Mouse (Mus musculus): Measurements from ENCODE around the gene Tesmin. TPM values are rescaled to one million over a fixed set of nuclear protein-coding genes. Genes with fewer than 3 reads are reported as not detected.

Gene Tesmin
- polyA plus RNA-seq, 1 experiment from 2014 or later, result 1.5 TPM

DNA sequence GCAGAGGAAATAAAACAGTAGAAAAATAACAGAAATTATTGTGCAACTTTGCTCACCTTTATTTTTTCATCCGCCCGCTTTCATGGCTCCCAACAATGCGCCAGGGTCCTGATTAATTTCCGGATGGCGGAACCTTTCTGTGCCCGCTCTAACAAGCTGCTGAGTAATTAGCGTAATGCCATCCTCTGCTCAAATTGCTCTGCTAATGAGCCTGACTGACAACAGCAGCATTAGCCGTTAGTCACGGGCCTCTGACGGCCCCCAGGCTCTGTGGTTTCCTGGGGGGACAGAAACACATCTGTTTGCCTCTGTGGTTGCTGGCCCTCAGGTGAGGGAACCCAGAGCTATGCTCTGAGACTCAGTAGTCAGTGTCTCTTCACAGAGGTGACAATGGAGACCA, 52.4 kb downstream of the Tesmin start:
- Histone ChIP-seq H3K4me2 (ENCODE audit: low read depth, low read length) (no peak overlapping the region; the same call in 1 of the 2 replicates), H3K27ac (ENCODE audit: low read length) (peak overlapping the region; percentile 41; the same call in 1 of the 2 replicates), H3K27me3 (ENCODE audit: control insufficient read depth, insufficient read depth, low read length) (peaks cover 2% of the 10 kb centered on the region), H3K4me3 (ENCODE audit: low read length) (peak overlapping the region; percentile 15; the same call in 1 of the 2 replicates), H3K4me1 (ENCODE audit: control insufficient read depth, insufficient read depth, low read length) (no peaks in the 10 kb centered on the region), H3K9me3 (replicated peaks; ENCODE audit: control insufficient read depth, low read length) (no peaks in the 10 kb centered on the region), H3K9ac (ENCODE audit: low read length) (no peak overlapping the region), H3K36me3 (ENCODE audit: control insufficient read depth, insufficient read depth) (no peaks in the 10 kb centered on the region)
- no peak for ATAC-seq (replicated peaks; ENCODE audit: extremely low read depth, insufficient read depth, low FRiP score)
- 66% methylated on average over 10 of the region's 10 CpGs for WGBS

DNA sequence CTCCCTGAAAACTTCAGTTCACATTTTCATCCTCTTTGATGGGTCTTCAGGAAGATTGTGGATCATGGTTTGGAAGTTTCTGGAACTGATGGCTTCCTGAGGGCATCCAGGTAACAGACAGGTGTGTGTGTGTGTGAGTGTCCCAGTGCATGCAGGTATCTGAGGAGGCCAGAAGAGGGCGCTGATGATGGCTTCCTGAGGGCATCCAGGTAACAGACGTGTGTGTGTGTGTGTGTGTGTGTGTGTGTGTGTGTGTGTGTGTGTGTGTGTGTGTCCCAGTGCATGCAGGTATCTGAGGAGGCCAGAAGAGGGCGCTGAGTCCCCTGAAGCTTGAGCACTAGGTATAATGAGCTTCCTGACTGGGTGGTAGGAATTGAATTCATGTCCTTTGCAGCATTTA, 58.7 kb downstream of the Tesmin start:
- Histone ChIP-seq H3K27me3 (ENCODE audit: control insufficient read depth, insufficient read depth, low read length) (no peaks in the 10 kb centered on the region), H3K9ac (ENCODE audit: low read length) (no peak overlapping the region), H3K9me3 (replicated peaks; ENCODE audit: control insufficient read depth, low read length) (no peaks in the 10 kb centered on the region), H3K27ac (ENCODE audit: low read length) (no peak overlapping the region), H3K36me3 (ENCODE audit: control insufficient read depth, insufficient read depth) (no peaks in the 10 kb centered on the region), H3K4me1 (ENCODE audit: control insufficient read depth, insufficient read depth, low read length) (peaks cover 10% of the 10 kb centered on the region), H3K4me2 (ENCODE audit: low read depth, low read length) (no peak overlapping the region), H3K4me3 (ENCODE audit: low read length) (no peak overlapping the region)
- ATAC-seq (replicated peaks; ENCODE audit: extremely low read depth, insufficient read depth, low FRiP score), result no peak
- 58% methylated on average over 3 of the region's 3 CpGs for WGBS

DNA sequence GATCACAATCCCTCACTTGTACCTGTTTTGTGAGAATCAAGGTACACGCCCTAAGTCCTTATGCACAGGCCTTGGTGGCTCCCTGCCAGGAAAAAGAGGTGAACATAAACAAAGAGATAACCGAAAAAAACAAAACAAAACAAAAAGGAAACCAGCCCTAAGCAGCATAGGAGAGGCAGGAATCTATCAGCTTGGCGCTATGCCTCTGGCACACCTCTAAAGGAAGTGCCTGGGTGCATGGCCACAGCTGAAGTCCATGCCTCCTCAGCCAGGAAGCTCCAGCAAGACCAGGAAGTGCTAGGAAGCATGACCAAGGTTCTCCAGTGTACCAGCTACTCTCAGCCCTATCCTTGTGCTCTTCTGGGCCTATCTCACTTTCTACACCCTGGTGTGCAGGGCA, 60.6 kb downstream of the Tesmin start:
- WGBS, result 58% methylated on average over 3 of the region's 3 CpGs
- peaks cover 1% of the 10 kb centered on the region for H3K36me3 ChIP-seq (ENCODE audit: control insufficient read depth, insufficient read depth)

DNA sequence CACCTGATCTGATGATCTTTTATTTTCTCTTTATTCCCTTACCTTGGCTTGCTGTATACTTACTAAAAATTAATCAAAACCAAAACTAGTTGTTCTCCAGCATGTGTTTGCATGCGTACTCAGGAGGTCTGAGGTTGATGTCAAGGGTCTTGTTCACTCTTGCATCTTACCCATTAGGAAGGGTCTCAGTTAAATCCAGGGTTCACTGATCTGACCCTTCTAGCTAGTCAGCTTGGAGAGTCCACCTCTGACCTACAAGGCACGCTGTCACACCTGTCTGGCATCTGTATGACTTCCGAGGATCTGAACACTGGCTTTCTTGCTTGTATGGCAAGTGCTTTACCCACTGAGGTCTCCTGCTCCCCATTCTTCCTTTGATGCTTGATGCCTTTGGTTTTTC, 62.1 kb downstream of the Tesmin start:
- ATAC-seq (replicated peaks; ENCODE audit: extremely low read depth, insufficient read depth, low FRiP score), result no peak
- 76% methylated on average over 3 of the region's 3 CpGs for WGBS

More for the DNA sequence above, 60.6 kb downstream of the Tesmin start:
- Histone ChIP-seq H3K27me3 (ENCODE audit: control insufficient read depth, insufficient read depth, low read length) (no peaks in the 10 kb centered on the region), H3K27ac (ENCODE audit: low read length) (peak overlapping the region; percentile 38; the same call in 1 of the 2 replicates), H3K4me1 (ENCODE audit: control insufficient read depth, insufficient read depth, low read length) (peaks cover 10% of the 10 kb centered on the region), H3K4me3 (ENCODE audit: low read length) (no peak overlapping the region), H3K9ac (ENCODE audit: low read length) (no peak overlapping the region), H3K4me2 (ENCODE audit: low read depth, low read length) (no peak overlapping the region), H3K9me3 (replicated peaks; ENCODE audit: control insufficient read depth, low read length) (no peaks in the 10 kb centered on the region)
- no peak for ATAC-seq (replicated peaks; ENCODE audit: extremely low read depth, insufficient read depth, low FRiP score)

DNA sequence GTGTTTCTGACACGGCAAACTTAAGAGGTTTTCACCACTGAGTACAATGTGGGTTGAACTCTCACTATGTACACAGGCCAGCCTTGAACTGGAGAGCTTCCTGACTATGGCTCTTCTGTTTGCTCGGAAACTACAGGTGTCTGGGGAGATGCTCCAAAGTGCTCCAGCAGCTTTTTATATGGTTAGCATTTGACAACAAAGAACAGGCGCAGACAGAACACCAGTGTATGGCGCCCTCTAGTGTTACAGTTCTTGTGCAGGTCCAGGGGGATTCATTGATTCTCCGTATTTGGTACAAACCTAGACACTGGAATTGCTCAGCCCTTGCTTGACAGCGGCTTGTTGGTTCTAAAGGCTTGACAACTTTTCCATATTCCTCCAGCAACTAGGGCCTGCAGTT, 62.5 kb downstream of the Tesmin start:
- 20% methylated on average over 6 of the region's 6 CpGs for WGBS
- H3K36me3 ChIP-seq (ENCODE audit: control insufficient read depth, insufficient read depth), result peaks cover 20% of the 10 kb centered on the region
- ATAC-seq (replicated peaks; ENCODE audit: extremely low read depth, insufficient read depth, low FRiP score), result no peak
- peak overlapping the region; percentile 32; the same call in 1 of the 2 replicates for H3K27ac ChIP-seq (ENCODE audit: low read length)
- no peaks in the 10 kb centered on the region for H3K9me3 ChIP-seq (replicated peaks; ENCODE audit: control insufficient read depth, low read length)
- H3K4me3 ChIP-seq (ENCODE audit: low read length), result no peak overlapping the region
- peaks cover 10% of the 10 kb centered on the region for H3K4me1 ChIP-seq (ENCODE audit: control insufficient read depth, insufficient read depth, low read length)
- H3K4me2 ChIP-seq (ENCODE audit: low read depth, low read length), result no peak overlapping the region
- no peaks in the 10 kb centered on the region for H3K27me3 ChIP-seq (ENCODE audit: control insufficient read depth, insufficient read depth, low read length)
- H3K9ac ChIP-seq (ENCODE audit: low read length), result no peak overlapping the region

More for the DNA sequence above, 62.1 kb downstream of the Tesmin start:
- Histone ChIP-seq H3K27ac (ENCODE audit: low read length) (no peak overlapping the region), H3K27me3 (ENCODE audit: control insufficient read depth, insufficient read depth, low read length) (no peaks in the 10 kb centered on the region), H3K4me3 (ENCODE audit: low read length) (no peak overlapping the region), H3K4me2 (ENCODE audit: low read depth, low read length) (no peak overlapping the region), H3K36me3 (ENCODE audit: control insufficient read depth, insufficient read depth) (peaks cover 16% of the 10 kb centered on the region), H3K4me1 (ENCODE audit: control insufficient read depth, insufficient read depth, low read length) (peaks cover 10% of the 10 kb centered on the region), H3K9ac (ENCODE audit: low read length) (no peak overlapping the region), H3K9me3 (replicated peaks; ENCODE audit: control insufficient read depth, low read length) (no peaks in the 10 kb centered on the region)

DNA sequence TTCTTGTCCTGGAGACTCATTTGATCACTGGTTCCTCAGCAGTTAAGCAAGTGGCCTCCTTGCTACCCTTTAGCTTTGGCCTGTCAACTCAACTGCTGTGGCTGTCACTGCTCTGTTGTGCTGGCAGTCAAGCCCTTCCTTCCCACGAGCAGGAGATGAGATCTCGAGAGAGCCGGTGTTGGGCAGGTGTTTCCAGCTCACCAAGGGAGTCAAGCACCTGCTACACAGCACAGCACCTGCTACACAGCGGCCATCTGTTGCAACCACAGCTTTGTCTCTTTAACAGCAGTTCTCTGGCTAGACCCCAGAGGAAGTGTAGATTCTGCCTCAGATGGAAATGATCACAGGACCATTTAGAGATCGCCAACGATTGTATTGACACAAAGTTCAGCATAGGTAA, 63.0 kb downstream of the Tesmin start:
- ATAC-seq (replicated peaks; ENCODE audit: extremely low read depth, insufficient read depth, low FRiP score), result peak; percentile 61
- Histone ChIP-seq H3K27me3 (ENCODE audit: control insufficient read depth, insufficient read depth, low read length) (no peaks in the 10 kb centered on the region), H3K9ac (ENCODE audit: low read length) (no peak overlapping the region), H3K4me1 (ENCODE audit: control insufficient read depth, insufficient read depth, low read length) (peaks cover 10% of the 10 kb centered on the region), H3K36me3 (ENCODE audit: control insufficient read depth, insufficient read depth) (peaks cover 24% of the 10 kb centered on the region), H3K9me3 (replicated peaks; ENCODE audit: control insufficient read depth, low read length) (no peaks in the 10 kb centered on the region), H3K4me2 (ENCODE audit: low read depth, low read length) (no peak overlapping the region), H3K4me3 (ENCODE audit: low read length) (no peak overlapping the region), H3K27ac (ENCODE audit: low read length) (peak overlapping the region; percentile 32; the same call in 1 of the 2 replicates)
- 43% methylated on average over 6 of the region's 6 CpGs for WGBS

Other genes with a start within 250 kb of the Tesmin start
- gene Mrpl21, start 106.0 kb upstream of the Tesmin start, polyA plus RNA-seq (2015; fragmentation: Nextera tagmentation; extraction: Ambion mirVana), result 89.2 and 100 TPM in 2 replicates
- 6.0 and 6.2 TPM in 2 replicates for gene Ighmbp2, start 105.8 kb upstream of the Tesmin start, polyA plus RNA-seq (2015; fragmentation: Nextera tagmentation; extraction: Ambion mirVana)
- gene Cpt1a, start 66.5 kb upstream of the Tesmin start, polyA plus RNA-seq (2015; fragmentation: Nextera tagmentation; extraction: Ambion mirVana), result 34.6 and 37.1 TPM in 2 replicates
- 5.9 and 8.9 TPM in 2 replicates for gene Gal, start 25.7 kb downstream of the Tesmin start, polyA plus RNA-seq (2015; fragmentation: Nextera tagmentation; extraction: Ambion mirVana)
- 52.1 and 53.3 TPM in 2 replicates for gene Ppp6r3, start 186.9 kb downstream of the Tesmin start, polyA plus RNA-seq (2015; fragmentation: Nextera tagmentation; extraction: Ambion mirVana)